Mouse (Mus musculus) spleen, adult 2 months (tissue): ENCODE results near the gene Upb1. TPM values are rescaled to one million over a fixed set of nuclear protein-coding genes. Genes with fewer than 3 reads are reported as not detected.
"Not testable (repeated sequence)": the region's sequence is repeated elsewhere in the genome, so short reads cannot be mapped to it uniquely, and the experiment has no call there.

Source experiments
- DNase-seq, 2 experiments: peaks; one replicate each; pipeline versions ENCODE4 v3.0.0 to v3.0.0-alpha.2; 2012 to 2021; ENCODE audit warnings: low spot score in 2 of 2, low read depth in 1 of 2
- H3K27ac ChIP-seq: fragments of 200-500 bp; 2 replicates; pipeline ENCODE4 v1.5.1; 2012; ENCODE audit warnings: low read length, inconsistent platforms; ENCODE audit not compliant: insufficient read depth
- H3K27me3 ChIP-seq: fragments of 200-500 bp; 2 replicates; pipeline ENCODE4 v1.6.1; 2012; ENCODE audit warnings: mild to moderate bottlenecking, moderate library complexity, low read length, inconsistent platforms; ENCODE audit not compliant: control insufficient read depth, insufficient read depth
- H3K36me3 ChIP-seq: fragments of 200-500 bp; 2 replicates; pipeline ENCODE4 v1.6.1; 2012; ENCODE audit warnings: mild to moderate bottlenecking, low read length, inconsistent platforms; ENCODE audit not compliant: control insufficient read depth, insufficient read depth
- H3K4me1 ChIP-seq: fragments of 200-500 bp; 2 replicates; pipeline ENCODE4 v1.6.1; 2011; ENCODE audit warnings: inconsistent platforms; ENCODE audit not compliant: control insufficient read depth, insufficient read depth, insufficient read length
- H3K4me3 ChIP-seq: fragments of 200-500 bp; 2 replicates; pipeline ENCODE4 v1.5.1; 2011; ENCODE audit warnings: mild to moderate bottlenecking, inconsistent platforms; ENCODE audit not compliant: insufficient read depth, insufficient read length; ENCODE audit errors: extremely low read depth
- CTCF ChIP-seq: fragments of 200-500 bp; IDR thresholded peaks from 2 replicates; pipeline ENCODE4 v1.5.1; 2011; ENCODE audit warnings: mild to moderate bottlenecking, inconsistent platforms; ENCODE audit not compliant: insufficient read depth, insufficient read length, insufficient replicate concordance; ENCODE audit errors: extremely low read depth
- POLR2A ChIP-seq: fragments of 200-500 bp; IDR thresholded peaks from 2 replicates; pipeline ENCODE4 v1.6.1; 2011; ENCODE audit warnings: low read depth, low read length, inconsistent platforms
- WGBS: fragments of 180-500 bp; shearing (Covaris S2); methylation state at CpG from one replicate; pipeline ENCODE4 v1.1.7; 2018; 5-methylcytosine and 5-hydroxymethylcytosine counted together
- polyA plus RNA-seq: library from polyadenylated mRNA; depleted of rRNA; stranded (reverse); fragments of >200 nt; gene quantifications from 2 replicates; pipeline ENCODE4 v1.2.3, GENCODE M21; 2012

Upb1 gene
- polyA plus RNA-seq, 1 experiment = 0.74 TPM

GRCm38 (mm10) chr10:75407741-75408140, 6.8 kb downstream of the Upb1 start:
- TF ChIP-seq POLR2A (no peak), CTCF (no peak)
- no peak for DNase-seq
- WGBS = 90% methylated on average over 4 of the region's 4 CpGs
- Histone ChIP-seq H3K4me3 (no peak overlapping the region), H3K36me3 (no peaks in the 10 kb centered on the region), H3K4me1 (peaks cover 9% of the 10 kb centered on the region; the same call in 1 of the 2 replicates), H3K27me3 (no peaks in the 10 kb centered on the region), H3K27ac (no peak overlapping the region)

- not testable (repeated sequence) for H3K4me3 ChIP-seq
Measured at GRCm38 (mm10) chr10:75411343-75412113, 10.6 kb downstream of the Upb1 start.

GRCm38 (mm10) chr10:75412114-75413103, 11.5 kb downstream of the Upb1 start:
- H3K36me3 ChIP-seq = no peaks in the 10 kb centered on the region
- DNase-seq = no peak
- 82% methylated on average over 27 of the region's 27 CpGs for WGBS
- H3K27me3 ChIP-seq = no peaks in the 10 kb centered on the region
- TF ChIP-seq CTCF (no peak), POLR2A (no peak)
- peaks cover 9% of the 10 kb centered on the region; the same call in 1 of the 2 replicates for H3K4me1 ChIP-seq
- H3K27ac ChIP-seq = no peak overlapping the region
- no peak overlapping the region for H3K4me3 ChIP-seq

More at GRCm38 (mm10) chr10:75411343-75412113, 10.6 kb downstream of the Upb1 start:
- H3K4me1 ChIP-seq, H3K27me3 ChIP-seq, H3K27ac ChIP-seq, H3K36me3 ChIP-seq, DNase-seq: not testable (repeated sequence)
- 24% methylated on average over 9 of the region's 10 CpGs for WGBS

- 44% methylated on average over 7 of the region's 7 CpGs for WGBS
- Histone ChIP-seq H3K36me3 (no peaks in the 10 kb centered on the region), H3K27ac (no peak overlapping the region), H3K4me1 (peaks cover 9% of the 10 kb centered on the region; the same call in 1 of the 2 replicates), H3K4me3 (no peak overlapping the region), H3K27me3 (no peaks in the 10 kb centered on the region)
- DNase-seq = no peak
- TF ChIP-seq POLR2A (no peak), CTCF (no peak)
Measured at GRCm38 (mm10) chr10:75414925-75415324, 14.0 kb downstream of the Upb1 start.

GRCm38 (mm10) chr10:75417363-75418042, 16.6 kb downstream of the Upb1 start:
- no peak overlapping the region for H3K4me3 ChIP-seq
- H3K27ac ChIP-seq = no peak overlapping the region
- no peaks in the 10 kb centered on the region for H3K36me3 ChIP-seq
- TF ChIP-seq POLR2A (no peak), CTCF (no peak)
- H3K4me1 ChIP-seq = no peaks in the 10 kb centered on the region
- 76% methylated on average over 8 of the region's 8 CpGs for WGBS
- H3K27me3 ChIP-seq = no peaks in the 10 kb centered on the region
- DNase-seq = no peak

- Histone ChIP-seq H3K36me3 (no peaks in the 10 kb centered on the region), H3K4me1 (no peaks in the 10 kb centered on the region), H3K4me3 (no peak overlapping the region), H3K27ac (no peak overlapping the region), H3K27me3 (no peaks in the 10 kb centered on the region)
- 85% methylated on average over 4 of the region's 4 CpGs for WGBS
- no peak for DNase-seq
- TF ChIP-seq CTCF (no peak), POLR2A (no peak)
Measured at GRCm38 (mm10) chr10:75418747-75419146, 17.8 kb downstream of the Upb1 start.
